Mouse (Mus musculus) monocyte, adult 2 months (primary cell): ENCODE results near the gene Macf1.
"Not testable (repeated sequence)": the region's sequence is repeated elsewhere in the genome, so short reads cannot be mapped to it uniquely, and the experiment has no call there.

Experiments used
- DNase-seq, 2 experiments: peaks; one replicate each; pipeline ENCODE4 v3.0.0; 2022; ENCODE audit warnings: low spot score in 2 of 2, low read depth in 1 of 2

The Macf1 gene

GRCm38 (mm10) chr4:123322910-123323309 lies 361.2 kb downstream of the Macf1 start:
- not testable (repeated sequence) for DNase-seq

GRCm38 (mm10) chr4:123314497-123314896 lies 369.7 kb downstream of the Macf1 start:
- no peak for DNase-seq

- no peak for DNase-seq
These were observed 371.1 kb downstream of the Macf1 start for GRCm38 (mm10) chr4:123313010-123313409.

- DNase-seq: no peak
These were observed 372.3 kb downstream of the Macf1 start for GRCm38 (mm10) chr4:123311845-123312244.

GRCm38 (mm10) chr4:123308292-123308691 lies 375.9 kb downstream of the Macf1 start:
- no peak for DNase-seq

- no peak for DNase-seq
These were observed 377.2 kb downstream of the Macf1 start for GRCm38 (mm10) chr4:123306999-123307398.

GRCm38 (mm10) chr4:123305789-123306188 lies 378.4 kb downstream of the Macf1 start:
- DNase-seq: peak; percentile 7 to 46
